Mouse (Mus musculus): Measurements from ENCODE around the gene Rnase11. TPM values are rescaled to one million over a fixed set of nuclear protein-coding genes. Genes with fewer than 3 reads are reported as not detected.

Rnase11 gene
- total RNA-seq, 1 experiment from 2014 or later: not detected

DNA sequence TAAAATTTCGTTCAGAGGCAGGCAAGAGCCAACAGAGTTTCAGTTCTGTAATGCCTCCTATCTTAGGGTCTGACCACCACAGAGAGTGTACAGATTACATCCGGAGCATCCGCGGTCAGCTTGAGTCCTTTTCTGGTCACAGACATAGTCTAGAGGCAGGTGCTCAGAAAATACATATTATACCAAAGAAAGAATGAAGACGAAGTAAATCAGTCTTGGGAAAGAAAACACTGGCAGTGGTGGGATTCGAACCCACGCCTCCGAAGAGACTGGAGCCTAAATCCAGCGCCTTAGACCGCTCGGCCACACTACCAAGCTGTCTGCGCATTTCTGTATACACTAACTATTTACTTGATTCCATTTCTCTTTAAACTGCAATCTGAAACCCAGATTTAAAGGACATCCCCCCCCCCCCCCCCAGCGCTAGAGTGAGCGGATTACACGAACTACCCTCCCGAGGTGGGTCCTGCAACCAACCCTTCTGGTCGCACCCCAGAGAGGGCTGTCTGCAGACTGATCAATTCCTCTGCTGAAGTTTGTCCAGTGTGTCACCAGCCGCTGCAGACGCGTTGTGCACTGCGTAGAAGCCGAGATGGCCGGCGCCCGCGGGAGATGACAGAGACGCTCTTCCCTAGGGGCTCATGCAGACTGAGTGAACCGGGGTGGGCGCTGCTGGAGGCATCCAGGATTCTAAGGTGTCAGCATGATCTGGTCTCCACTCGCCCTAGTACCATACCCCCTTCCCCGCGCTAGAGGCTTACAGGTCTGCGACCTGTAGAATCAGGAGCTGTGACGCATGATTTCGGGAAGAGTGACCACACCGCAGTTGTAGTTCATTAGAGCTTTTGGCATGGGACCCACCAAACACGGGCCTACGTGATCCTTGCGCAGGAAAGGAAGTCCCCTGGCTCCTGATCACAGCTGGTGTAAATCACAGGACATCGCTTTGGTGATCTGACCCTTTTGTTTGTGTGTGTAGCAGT is 32.9 kb upstream of the Rnase11 start:
- ATAC-seq (ENCODE audit: extremely low read depth, insufficient number of reproducible peaks, low FRiP score, poor library complexity, severe bottlenecking): peak; percentile 36

DNA sequence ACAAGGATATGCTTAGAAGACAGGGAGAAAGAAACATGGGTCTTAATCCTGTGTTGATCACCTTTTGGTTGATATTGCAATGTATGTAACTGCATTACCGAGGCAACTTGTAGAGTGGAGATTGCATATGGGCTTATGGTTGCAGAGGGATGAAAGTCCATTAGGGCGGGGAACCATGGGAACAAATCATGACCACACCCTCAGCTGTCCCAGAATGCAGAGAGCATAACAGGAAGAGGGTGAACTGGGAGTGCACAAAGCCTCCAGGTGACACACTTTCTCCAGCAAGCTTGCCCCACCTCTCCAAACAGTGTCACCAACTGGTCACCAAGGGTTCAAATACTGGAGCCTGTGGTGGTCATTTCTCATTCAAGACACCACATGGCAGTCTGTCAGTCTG is 31.1 kb upstream of the Rnase11 start:
- ATAC-seq (ENCODE audit: extremely low read depth, insufficient number of reproducible peaks, low FRiP score, poor library complexity, severe bottlenecking): no peak

DNA sequence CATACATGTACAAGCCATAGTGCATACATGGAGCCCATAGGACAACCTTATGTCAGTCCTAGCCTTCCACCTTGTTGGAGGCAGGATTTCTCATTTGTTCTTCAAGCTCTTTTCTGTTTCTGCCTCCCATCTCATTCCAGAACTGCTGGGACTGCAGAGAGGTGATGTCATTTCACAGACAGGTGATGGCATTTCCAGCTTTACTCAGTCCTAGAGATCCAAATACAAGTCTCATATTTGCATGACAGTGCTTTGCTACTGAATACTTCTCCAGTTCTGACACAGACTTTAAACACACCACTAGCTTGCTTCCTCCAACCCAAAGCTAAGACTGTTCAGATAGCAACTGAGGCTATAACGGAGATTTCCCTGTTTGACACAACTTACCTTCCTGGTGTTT is 29.2 kb upstream of the Rnase11 start:
- no peak for ATAC-seq (ENCODE audit: extremely low read depth, insufficient number of reproducible peaks, low FRiP score, poor library complexity, severe bottlenecking)

DNA sequence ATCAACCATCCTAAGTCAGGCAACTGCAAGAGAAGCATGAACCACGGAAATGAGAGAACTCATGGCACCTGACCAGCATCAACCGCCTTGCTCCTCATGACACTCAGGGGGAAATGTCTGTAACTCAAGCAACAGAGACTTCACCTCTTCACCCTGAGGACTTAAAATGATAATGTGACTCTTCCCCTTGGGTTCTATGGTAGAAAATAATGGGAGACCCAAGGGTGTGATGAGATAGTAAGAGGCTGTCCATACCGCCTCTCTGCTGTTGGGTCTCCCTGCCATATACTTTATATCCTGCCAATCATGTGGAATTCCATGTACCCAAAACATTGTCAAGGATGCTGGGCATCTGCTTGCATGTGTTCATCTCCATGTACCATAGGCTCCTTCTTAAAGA is 24.4 kb upstream of the Rnase11 start, which contains the start of gene Olfr750:
Gene Olfr750, minus strand, starts transcription at position 101 of the 400 bp plus-strand sequence.
- no peak for ATAC-seq (ENCODE audit: extremely low read depth, insufficient number of reproducible peaks, low FRiP score, poor library complexity, severe bottlenecking)

DNA sequence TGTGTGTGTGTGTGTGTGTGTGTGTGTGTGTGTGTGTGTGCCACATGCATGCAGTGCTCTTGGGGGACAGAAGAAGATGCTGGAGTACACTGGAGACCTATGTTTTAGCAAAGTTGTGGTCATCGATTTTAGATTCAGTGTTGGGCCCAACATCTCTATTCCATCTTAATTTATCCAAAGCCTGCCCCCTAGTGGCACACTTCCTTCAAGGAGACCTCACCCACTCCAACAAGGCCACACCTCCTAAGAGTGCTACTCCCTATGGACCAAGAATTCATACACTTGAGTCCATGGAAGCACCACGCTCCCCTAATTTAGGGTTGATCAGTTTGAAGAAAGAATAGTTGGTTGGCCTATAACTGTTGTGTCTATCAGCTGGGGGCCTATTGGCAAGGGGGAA is 19.7 kb upstream of the Rnase11 start:
- ATAC-seq (ENCODE audit: extremely low read depth, insufficient number of reproducible peaks, low FRiP score, poor library complexity, severe bottlenecking): no peak

DNA sequence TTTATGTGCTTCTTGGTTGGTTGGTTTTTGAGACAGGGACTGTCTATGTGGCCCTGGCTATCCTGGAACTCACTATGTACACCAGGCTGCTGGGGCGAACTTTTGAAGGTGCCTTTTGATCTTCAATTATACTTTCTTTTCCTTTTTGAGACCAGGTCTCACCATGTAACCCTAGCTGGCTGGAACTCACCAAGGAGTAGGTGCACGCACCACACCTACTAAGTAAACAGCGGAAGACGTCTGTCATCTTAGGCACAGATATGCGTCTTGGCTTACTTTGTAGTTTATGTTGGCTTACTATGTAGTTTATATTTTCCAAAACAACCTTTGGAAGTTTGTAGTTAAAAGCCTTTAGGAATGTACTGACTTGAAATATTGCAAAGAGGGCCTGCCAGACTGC is 19.0 kb upstream of the Rnase11 start:
- no peak for ATAC-seq (ENCODE audit: extremely low read depth, insufficient number of reproducible peaks, low FRiP score, poor library complexity, severe bottlenecking)

DNA sequence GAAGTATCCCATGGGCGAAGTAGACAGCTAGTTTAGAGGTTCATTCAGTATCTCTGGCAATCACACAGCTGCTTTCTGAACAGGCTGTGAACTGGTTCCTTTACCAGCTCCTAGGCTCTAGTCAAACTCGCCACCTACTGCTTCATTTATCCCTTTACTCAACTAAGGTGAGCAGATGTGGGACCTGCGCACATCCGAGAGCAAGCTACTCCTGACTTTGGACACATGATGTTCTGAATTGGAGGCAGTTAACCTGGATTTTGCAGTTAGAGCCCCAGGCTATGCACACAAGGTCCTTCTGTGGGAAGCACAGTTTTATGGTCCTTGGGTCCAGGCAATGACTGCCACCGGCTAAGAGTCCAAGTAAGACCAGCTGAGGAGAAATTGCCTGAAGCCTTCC is 10.8 kb upstream of the Rnase11 start:
- ATAC-seq (ENCODE audit: extremely low read depth, insufficient number of reproducible peaks, low FRiP score, poor library complexity, severe bottlenecking): no peak

DNA sequence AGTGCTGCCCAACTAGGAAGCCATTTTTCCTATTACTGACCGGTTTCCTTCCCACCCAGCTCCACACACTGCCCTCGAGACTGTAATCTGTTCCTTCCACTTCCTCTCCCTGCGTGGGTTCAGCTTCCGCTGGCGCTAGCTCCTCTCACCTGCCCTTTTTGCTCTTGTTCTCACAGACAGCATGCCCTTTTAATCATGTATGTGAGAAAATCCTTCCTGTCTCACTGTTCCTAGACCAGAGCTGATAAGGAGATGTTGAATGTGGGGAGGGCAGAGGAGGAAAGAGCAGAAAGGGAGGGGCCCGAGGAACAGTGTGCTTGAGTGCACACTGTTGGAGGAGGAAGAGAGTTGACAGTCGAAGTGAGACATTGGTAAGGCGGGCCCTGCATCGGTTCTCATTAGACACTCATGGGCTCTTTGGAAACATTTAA is 7.5 kb upstream of the Rnase11 start, which contains the start of gene Rnase12:
Gene Rnase12, minus strand, starts transcription at position 261 of the 431 bp plus-strand sequence.
- peak; percentile 62 for ATAC-seq (ENCODE audit: extremely low read depth, insufficient number of reproducible peaks, low FRiP score, poor library complexity, severe bottlenecking)

DNA sequence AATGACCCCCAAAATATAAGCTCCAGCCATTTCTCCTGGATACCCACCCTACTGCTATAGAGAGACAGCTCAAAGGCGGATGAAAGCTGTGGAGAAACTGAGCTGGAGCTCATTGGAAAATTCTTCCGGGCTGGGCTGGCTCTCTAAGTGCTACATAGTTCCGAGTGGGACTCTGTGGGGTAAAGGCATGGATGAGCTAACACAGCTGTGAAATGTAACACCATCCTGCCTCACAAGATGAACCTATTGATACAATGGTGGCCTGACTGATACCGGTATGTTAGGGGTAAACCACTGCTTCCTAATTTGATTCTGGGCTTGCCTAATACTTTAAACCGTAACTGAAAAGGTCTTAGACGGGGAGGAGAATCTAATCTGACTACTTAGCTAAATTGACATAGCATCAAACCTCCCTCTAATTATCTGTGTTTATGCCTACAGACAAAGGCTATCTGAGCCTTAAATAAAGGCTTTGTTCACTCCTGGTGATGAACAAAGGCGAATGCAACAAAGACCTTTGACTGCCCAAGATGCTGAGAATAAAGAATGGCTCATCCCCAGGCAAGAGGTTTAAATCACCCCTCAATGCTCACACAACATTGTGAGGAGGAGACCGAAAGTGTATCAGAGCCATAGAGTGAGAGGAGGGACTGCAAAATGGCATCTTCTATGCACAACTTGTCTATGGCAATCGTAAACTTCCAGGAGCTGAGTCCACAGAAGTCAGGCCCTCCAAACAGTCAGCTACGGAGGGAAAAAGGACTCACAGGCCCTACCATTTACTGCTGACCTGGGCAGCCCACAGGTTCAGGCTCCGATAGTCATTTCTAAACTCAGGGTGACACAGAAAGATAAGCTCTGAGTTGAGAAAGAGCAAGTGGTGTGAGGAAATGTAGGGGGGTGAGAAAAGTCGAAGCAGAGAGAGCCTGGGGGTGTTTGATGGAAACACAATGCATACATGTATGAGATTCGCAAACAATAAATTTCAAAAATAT is 4.6 kb upstream of the Rnase11 start:
- ATAC-seq (ENCODE audit: extremely low read depth, insufficient number of reproducible peaks, low FRiP score, poor library complexity, severe bottlenecking): no peak

DNA sequence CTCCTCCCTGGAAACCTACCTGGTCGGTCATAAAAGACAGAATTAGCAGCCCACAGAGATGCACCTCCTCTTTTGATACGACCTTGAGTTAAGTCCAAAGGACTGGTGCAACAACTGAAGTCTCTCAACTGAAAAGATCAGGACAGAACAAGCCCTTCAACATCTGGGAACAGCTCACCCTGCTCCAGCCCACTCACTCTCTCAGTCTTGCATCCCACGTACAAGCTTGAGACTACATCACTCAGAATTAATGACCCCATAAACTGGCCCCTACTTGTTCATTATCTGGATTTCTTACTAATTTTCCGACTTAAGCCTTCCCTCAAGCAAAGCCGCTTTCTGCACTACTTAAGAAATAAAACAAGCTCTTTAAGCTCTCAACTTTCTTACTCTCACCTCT is 3.2 kb upstream of the Rnase11 start:
- ATAC-seq (ENCODE audit: extremely low read depth, insufficient number of reproducible peaks, low FRiP score, poor library complexity, severe bottlenecking): no peak

DNA sequence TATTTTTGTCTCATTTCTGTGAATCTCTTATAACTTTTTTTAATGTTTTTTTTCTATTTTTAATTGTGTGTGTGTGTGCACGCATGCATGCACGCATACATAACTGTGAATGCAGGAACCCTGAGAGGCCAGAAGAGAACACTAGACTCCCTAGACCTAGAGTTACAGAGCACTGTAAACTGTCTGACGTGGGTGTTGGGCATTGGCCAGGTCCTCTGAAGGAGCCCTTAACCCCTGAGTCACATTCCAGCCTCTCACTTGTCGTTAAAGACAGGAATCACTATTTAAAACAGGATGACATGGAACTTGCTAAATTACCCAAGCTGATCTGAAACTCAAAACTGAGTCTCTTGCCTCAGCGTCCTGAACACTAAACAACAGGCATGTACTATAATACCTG is 2.0 kb upstream of the Rnase11 start:
- ATAC-seq (ENCODE audit: extremely low read depth, insufficient number of reproducible peaks, low FRiP score, poor library complexity, severe bottlenecking): no peak

DNA sequence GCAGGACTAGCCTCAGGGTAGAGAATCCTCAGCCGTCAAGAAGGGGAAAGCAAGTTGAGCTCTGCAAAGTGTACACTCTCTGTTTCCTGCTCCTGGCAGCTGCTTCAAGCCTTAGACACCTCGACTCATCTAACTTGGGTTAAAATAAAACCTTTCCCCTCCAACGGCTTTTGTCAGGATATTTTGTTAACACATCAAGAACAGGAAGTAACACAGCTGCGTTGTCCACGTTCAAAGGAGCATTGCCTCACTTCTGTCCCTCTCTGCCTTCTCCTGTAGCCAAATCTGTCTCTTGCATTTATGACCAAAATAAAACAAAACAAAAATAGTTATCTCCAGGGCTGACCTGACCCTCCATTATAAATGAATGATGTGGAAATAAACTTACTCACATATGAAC is 2.1 kb downstream of the Rnase11 start:
- ATAC-seq (ENCODE audit: extremely low read depth, insufficient number of reproducible peaks, low FRiP score, poor library complexity, severe bottlenecking): no peak

DNA sequence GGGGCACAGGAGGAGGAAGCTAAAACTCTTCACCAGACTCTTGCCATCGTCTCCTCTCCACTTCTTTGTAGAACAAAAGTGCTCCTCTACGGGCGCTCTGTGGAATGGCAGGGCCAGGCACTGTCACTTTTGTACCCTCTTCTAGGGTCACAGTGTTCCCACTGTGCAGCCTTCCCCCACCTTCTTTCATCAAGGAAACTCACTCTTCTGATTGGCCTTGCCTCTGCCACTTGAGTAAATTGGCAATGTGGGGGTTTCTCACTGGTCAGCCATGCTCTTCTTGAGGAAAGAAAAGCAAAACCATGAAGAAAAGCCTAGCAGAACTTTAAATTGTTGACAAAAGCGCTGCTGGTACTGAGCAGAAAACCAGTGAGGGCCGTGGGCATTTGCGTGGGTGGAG is 8.2 kb downstream of the Rnase11 start, which contains the start of gene Rnase9:
Gene Rnase9, minus strand, starts transcription at position 101 of the 400 bp plus-strand sequence.
- no peak for ATAC-seq (ENCODE audit: extremely low read depth, insufficient number of reproducible peaks, low FRiP score, poor library complexity, severe bottlenecking)

DNA sequence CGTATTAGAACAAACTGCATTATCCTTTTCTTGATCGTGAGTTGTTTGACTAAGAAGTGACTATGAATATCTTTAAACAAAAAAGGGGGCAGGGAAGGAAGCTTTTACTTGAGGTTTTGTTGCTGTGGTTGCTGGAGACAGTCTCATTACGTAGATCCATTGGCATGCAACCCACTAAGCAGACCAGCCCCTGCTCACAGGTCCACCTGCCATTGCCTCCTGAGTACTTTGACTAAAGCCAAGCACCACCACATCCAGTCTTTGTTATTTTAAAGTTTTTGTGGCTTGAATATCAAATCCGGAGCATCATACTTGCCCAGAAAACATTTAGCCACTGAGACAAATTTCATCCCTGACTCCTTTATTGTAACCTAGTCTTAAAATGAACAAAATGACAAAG is 13.7 kb downstream of the Rnase11 start:
- ATAC-seq (ENCODE audit: extremely low read depth, insufficient number of reproducible peaks, low FRiP score, poor library complexity, severe bottlenecking): no peak

DNA sequence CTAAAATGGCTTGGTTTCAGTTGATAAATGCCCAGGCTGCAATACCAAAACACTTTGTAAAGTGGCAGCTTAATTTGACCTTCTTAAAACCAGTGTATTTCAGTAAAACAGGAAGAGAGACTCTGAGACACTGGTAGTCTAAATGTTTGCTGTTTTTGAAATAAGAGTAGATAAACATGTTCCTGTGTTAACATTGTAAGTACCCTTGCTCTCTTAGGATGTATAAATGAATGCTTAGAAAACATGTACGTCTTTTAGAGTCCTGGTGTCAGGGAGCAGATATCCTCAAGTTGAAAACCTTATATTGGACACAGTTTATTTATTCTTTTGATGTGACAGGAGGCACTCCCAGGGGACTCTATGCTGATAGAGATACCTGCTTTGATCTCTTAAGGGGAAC is 14.8 kb downstream of the Rnase11 start:
- no peak for ATAC-seq (ENCODE audit: extremely low read depth, insufficient number of reproducible peaks, low FRiP score, poor library complexity, severe bottlenecking)

DNA sequence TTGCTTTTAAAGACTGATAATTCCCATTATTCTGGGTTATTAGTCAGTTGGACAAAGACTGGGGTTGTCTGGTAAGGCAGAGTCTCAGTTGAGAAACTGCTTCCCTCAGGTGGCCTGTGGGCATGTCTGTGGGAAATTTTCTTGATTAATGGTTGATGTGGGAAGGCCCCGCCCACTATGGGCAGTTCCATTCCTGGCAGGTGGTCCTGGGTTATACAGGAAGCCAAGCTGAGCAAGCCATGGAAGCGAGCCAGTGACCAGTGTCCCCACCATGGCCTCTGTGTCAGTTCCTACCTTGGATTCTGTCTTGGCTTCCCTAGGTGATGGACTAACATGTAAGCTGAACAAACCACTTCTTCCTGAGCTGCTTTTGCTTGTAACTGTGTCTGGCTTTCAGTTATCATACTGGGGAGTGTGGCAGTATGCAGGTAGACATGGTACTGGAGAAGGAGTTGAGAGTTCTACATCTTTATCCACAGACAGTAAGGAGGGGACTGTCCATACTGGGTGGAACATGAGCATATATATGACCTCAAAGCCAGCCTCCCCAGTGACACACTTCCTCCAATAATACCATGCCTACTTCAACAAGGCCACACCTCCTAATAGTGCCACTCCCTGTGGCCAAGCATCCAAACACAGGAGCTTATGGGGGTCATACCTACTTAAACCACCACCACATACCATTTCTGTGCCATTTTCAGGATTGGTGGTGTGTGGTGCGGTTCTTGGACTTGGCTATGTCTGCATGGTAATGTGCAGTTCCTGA is 22.4 kb downstream of the Rnase11 start:
- no peak for ATAC-seq (ENCODE audit: extremely low read depth, insufficient number of reproducible peaks, low FRiP score, poor library complexity, severe bottlenecking)

DNA sequence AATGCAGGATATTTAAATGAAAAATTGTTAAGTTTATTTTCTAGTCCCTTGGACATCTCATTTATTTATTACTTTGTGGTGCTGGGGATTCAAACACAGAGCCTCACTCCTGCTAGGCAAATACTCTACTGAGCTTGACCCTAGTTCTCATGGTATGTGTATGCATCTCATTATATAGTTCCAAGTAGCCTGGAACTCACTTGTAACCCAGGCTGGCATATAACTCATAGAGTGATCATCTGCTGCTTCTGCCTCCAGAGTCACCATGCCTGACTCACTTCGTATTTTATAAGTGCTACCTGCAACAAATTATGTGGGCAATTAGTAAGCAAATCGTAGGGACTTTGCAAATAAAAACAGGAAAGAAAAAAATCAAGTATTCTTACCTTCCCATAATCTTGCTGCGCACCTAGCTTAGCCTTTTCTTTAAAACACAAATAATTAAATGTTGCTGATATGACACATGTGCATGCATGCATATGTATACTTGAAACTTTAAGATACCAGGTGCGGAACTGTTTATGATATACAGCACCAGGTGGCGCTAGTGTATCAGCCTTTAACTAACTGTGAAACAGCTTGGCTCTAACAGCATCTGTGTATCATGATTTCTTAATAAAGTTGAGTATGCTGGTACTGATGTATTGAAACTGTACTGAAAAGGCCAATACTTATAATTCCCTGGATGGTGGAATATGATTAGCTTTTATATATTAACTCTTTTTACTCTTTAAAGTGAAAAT is 23.4 kb downstream of the Rnase11 start:
- ATAC-seq (ENCODE audit: extremely low read depth, insufficient number of reproducible peaks, low FRiP score, poor library complexity, severe bottlenecking): peak; percentile 98; the same call in 1 of the 2 replicates

DNA sequence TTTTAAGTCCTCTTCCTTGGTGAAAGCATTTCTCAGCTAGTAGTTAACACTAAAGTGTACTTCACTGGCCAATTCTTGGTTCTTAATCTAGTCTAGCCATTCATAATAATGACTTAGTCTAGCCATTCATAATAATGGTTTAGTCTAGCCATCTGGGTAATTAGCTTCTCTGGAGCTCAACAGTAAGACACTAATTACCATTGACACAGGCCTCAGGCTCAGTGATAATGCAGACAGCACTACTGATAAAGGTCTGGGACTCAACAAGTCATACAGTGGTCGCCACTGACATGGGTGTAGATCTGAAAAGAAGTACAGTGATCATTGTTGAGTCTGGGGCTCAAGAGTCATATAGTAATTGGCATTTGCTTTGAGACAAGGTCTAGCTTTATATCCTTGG is 25.1 kb downstream of the Rnase11 start:
- ATAC-seq (ENCODE audit: extremely low read depth, insufficient number of reproducible peaks, low FRiP score, poor library complexity, severe bottlenecking): no peak
